Mouse (Mus musculus): ENCODE measurements around the gene Gm11096. TPM values are rescaled to one million over a fixed set of nuclear protein-coding genes. Genes with fewer than 3 reads are reported as not detected.

The Gm11096 gene
- polyA plus RNA-seq (2015; fragmentation: Nextera tagmentation; extraction: Ambion mirVana) = not detected in 2 replicates

DNA sequence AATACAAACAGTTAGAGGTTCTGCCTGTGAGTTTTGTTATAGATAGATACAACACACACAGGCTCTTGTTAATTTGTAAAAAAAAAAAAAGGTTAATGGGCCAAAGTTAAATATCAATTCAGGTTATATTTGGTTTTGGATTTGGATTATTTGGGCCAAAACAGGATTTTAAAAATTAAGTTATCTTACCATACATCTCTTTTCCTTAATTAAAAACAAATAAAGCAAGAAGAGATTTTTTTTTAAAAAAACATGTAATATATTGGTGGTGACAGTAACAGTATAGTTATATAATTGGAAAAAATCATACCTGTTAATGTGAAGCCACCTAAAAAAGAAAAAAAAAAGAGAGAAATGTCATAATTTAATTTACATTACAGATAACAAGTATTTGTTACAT lies at the start of gene Gm11096:
TSS of gene Gm11096 (plus strand) at position 301 of the 400 bp plus-strand sequence.
- Histone ChIP-seq H3K27ac (no peak within 1 kb of the TSS), H3K9me3 (no peaks in the 10 kb centered on the region), H3K36me3 (peaks cover 15% of the 10 kb centered on the region), H3K4me2 (no peak within 1 kb of the TSS), H3K4me1 (replicated peaks) (no peaks in the 10 kb centered on the region), H3K4me3 (no peak within 1 kb of the TSS), H3K9ac (no peak within 1 kb of the TSS), H3K27me3 (no peaks in the 10 kb centered on the region)
- ATAC-seq (ENCODE audit: low FRiP score) = no peak

DNA sequence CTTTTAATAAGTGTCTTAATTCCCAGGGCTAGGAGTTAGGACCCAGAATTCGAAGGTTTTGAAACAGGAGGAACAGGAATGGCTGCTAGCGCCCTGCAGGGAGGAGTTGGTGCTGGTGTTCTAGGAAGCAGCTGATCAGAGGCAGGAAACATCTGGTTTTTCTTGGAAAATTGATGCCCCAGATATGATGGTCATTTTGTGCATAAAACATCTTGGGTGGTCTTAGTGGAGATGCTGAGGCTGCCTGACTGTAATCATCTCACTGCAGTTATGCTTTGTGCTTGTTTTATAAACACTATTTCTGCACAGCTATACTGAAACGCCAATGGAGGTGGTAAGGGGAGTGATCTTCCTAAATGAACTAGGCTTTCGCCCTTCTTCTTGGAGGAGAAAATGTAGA lies 48.5 kb upstream of the Gm11096 start:
- Histone ChIP-seq H3K36me3 (peaks cover 7% of the 10 kb centered on the region), H3K9ac (no peak overlapping the region), H3K27me3 (no peaks in the 10 kb centered on the region), H3K4me3 (no peak overlapping the region), H3K4me2 (no peak overlapping the region), H3K9me3 (no peaks in the 10 kb centered on the region), H3K27ac (no peak overlapping the region), H3K4me1 (replicated peaks) (0 out of 2 replicates have a peak, but pooled peaks cover 14% of the 10 kb centered on the region)
- no peak for ATAC-seq (ENCODE audit: low FRiP score)
- 83% methylated on average over 4 of the region's 4 CpGs for WGBS

DNA sequence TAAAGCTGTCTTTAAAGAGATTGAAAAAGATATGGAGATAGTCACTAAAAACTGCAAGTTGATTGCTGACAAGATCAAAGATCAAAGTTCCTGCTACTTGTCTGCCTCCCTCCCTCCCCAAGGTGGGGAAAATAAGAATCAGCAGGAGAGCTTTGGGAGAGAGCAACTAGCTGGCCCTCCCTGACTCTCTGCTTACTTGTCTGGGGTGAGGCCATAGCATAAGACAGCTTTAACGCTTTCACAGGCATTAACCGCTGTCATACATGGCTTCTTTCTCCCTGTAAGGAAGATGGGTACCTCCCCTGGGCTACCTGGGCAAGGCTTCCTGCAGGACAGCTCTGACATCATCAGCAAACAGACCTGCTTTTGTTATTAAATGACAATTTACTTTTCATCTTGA lies 47.4 kb upstream of the Gm11096 start:
- 0 out of 2 replicates have a peak overlapping the region, but pooled peaks have one; percentile 19 for H3K9ac ChIP-seq
- no peaks in the 10 kb centered on the region for H3K27me3 ChIP-seq
- no peak for ATAC-seq (ENCODE audit: low FRiP score)
- H3K4me3 ChIP-seq = no peak overlapping the region
- 0 out of 2 replicates have a peak, but pooled peaks cover 14% of the 10 kb centered on the region for H3K4me1 ChIP-seq (replicated peaks)
- no peaks in the 10 kb centered on the region for H3K36me3 ChIP-seq
- 40% methylated on average over 2 of the region's 2 CpGs for WGBS
- H3K9me3 ChIP-seq = no peaks in the 10 kb centered on the region
- no peak overlapping the region for H3K4me2 ChIP-seq
- no peak overlapping the region for H3K27ac ChIP-seq

DNA sequence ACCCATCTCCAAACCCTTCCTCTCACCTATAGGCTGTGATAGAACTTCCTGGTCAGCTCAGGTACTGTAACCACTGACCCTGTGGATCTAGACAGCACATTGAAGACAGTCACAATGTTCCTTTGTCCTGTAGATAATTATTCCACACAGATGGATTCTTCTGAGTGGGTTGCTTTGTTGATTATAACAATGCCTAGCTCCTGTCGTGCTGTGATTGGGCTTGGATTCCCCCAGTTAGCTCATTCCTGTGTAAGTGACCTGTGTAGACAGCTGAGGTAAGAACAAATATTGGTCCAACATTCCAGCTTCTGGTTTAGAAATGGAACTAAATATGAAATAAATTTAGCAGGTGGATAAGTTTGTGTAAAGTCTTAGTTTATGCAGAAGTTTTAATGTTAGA lies 44.1 kb upstream of the Gm11096 start:
- Histone ChIP-seq H3K27ac (no peak overlapping the region), H3K27me3 (no peaks in the 10 kb centered on the region), H3K9me3 (no peaks in the 10 kb centered on the region), H3K9ac (no peak overlapping the region), H3K4me2 (no peak overlapping the region), H3K36me3 (no peaks in the 10 kb centered on the region), H3K4me3 (no peak overlapping the region), H3K4me1 (replicated peaks) (peaks cover 12% of the 10 kb centered on the region)
- 49% methylated on average over 1 of the region's 1 CpGs for WGBS
- ATAC-seq (ENCODE audit: low FRiP score) = no peak

DNA sequence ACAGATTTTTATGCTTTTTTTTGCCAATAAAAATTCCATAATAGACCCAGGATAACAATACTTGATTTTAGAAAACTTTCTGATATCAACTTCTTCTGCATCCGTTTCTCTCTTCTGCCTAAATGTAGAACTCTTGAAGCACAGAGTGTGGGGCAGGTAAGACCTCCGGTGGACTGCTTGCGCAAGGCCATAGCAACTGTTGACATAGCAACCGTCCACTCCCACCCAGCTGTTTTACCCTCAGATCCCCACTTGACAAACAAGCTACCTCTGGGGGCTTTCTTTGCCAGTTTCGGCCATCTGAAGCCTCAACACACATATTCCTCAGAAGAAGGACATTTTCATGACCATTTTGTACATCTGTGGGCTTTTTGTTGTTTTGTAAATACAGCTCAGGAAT lies 41.2 kb upstream of the Gm11096 start:
- Histone ChIP-seq H3K9me3 (no peaks in the 10 kb centered on the region), H3K27ac (peak overlapping the region; percentile 69), H3K4me1 (replicated peaks) (peaks cover 17% of the 10 kb centered on the region), H3K36me3 (no peaks in the 10 kb centered on the region), H3K4me2 (no peak overlapping the region), H3K9ac (no peak overlapping the region), H3K27me3 (no peaks in the 10 kb centered on the region), H3K4me3 (no peak overlapping the region)
- 63% methylated on average over 5 of the region's 5 CpGs for WGBS
- 0 out of 2 replicates have a peak, but pooled peaks have one; percentile 66 for ATAC-seq (ENCODE audit: low FRiP score)

DNA sequence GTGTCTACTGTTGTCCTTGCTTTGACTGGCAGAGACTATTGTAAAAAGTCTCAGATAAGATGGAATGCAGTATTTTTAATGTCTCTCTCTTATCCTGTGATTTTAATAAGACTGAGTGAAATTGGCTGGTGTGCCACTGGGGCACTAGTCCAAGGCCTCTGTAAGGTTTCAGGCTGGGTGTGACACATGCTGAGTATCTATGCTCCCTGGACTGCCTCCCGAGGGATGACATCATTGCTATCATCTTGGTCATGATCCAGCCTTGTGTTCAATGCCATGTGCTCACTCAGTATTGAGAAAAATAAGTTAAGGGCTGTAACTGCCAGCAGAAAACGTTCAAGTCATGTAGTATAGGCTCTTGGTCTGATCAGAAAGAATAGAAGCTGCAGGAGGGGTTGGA lies 38.9 kb upstream of the Gm11096 start:
- Histone ChIP-seq H3K27me3 (no peaks in the 10 kb centered on the region), H3K4me2 (no peak overlapping the region), H3K4me1 (replicated peaks) (peaks cover 16% of the 10 kb centered on the region), H3K4me3 (no peak overlapping the region), H3K27ac (no peak overlapping the region), H3K9me3 (no peaks in the 10 kb centered on the region), H3K36me3 (peaks cover 7% of the 10 kb centered on the region), H3K9ac (no peak overlapping the region)
- ATAC-seq (ENCODE audit: low FRiP score) = no peak
- WGBS = 80% methylated on average over 2 of the region's 2 CpGs

DNA sequence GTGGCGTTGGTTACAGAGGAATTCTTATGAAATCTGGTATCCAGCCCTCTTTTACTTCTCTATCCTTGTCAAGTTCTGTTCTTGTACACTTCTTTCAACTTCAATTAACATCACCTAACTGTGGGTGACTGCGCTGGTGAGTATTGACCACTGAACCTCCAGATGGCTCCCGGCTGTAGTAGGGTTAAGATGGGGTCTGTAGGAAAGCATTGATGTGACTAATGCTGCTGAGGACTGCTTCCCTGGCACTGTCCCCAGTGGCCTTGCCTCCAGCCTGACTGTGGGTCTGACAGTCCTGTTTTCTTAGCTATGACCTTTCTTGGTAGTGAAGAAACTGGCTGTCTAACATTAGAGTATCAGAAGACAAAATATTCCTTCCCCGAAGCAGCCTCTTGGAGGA lies 38.4 kb upstream of the Gm11096 start:
- Histone ChIP-seq H3K36me3 (peaks cover 12% of the 10 kb centered on the region), H3K9ac (no peak overlapping the region), H3K27me3 (no peaks in the 10 kb centered on the region), H3K4me3 (no peak overlapping the region), H3K4me2 (no peak overlapping the region), H3K4me1 (replicated peaks) (peaks cover 16% of the 10 kb centered on the region), H3K27ac (no peak overlapping the region), H3K9me3 (no peaks in the 10 kb centered on the region)
- 85% methylated on average over 4 of the region's 4 CpGs for WGBS
- no peak for ATAC-seq (ENCODE audit: low FRiP score)

DNA sequence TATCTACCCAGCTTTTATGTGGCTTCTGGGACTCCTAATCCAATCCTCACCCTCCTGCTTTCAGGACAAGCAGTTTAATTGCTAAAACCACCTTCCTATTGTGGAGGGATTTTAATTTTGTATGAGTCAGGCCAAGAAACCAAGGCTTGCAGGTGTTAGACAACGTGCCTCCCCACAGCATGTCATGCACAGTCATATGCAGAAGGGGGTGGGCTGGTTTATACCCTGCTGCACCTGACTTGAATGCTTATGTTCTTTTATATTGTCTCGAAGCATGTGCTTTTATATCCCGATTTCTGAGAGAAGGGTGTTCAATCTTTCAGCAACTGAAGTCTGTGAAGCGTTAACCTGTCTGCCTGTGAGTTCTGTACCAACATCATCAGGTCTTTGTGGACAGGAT lies 37.3 kb upstream of the Gm11096 start:
- Histone ChIP-seq H3K4me1 (replicated peaks) (peaks cover 16% of the 10 kb centered on the region), H3K36me3 (peaks cover 14% of the 10 kb centered on the region), H3K9me3 (no peaks in the 10 kb centered on the region), H3K27me3 (no peaks in the 10 kb centered on the region), H3K27ac (peak overlapping the region; percentile 55; the same call in 1 of the 2 replicates), H3K4me2 (no peak overlapping the region), H3K4me3 (no peak overlapping the region), H3K9ac (peak overlapping the region; percentile 19; the same call in 1 of the 2 replicates)
- 59% methylated on average over 4 of the region's 4 CpGs for WGBS
- no peak for ATAC-seq (ENCODE audit: low FRiP score)

DNA sequence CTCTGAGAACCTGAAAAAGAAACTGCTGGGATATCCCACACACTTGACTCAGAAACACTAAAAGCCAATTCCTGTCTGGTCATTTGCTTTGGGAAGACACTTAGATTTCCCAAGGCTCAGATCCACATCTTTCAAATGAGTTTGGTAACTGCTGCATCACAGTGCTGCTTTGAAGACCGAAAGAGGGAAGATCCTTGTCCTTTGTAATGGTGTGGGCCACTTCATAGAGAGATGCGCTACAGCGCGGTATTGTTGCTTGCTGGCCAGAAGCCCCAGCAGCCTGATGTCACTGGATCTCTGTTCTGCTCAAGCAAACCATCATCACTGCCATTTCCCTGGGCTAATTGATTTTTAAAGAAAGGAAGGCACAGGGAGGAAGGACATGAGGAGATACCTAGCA lies 28.8 kb upstream of the Gm11096 start:
- Histone ChIP-seq H3K4me2 (no peak overlapping the region), H3K4me3 (no peak overlapping the region), H3K9me3 (no peaks in the 10 kb centered on the region), H3K9ac (no peak overlapping the region), H3K4me1 (replicated peaks) (no peaks in the 10 kb centered on the region), H3K36me3 (peaks cover 6% of the 10 kb centered on the region), H3K27ac (no peak overlapping the region), H3K27me3 (no peaks in the 10 kb centered on the region)
- 94% methylated on average over 4 of the region's 4 CpGs for WGBS
- no peak for ATAC-seq (ENCODE audit: low FRiP score)

DNA sequence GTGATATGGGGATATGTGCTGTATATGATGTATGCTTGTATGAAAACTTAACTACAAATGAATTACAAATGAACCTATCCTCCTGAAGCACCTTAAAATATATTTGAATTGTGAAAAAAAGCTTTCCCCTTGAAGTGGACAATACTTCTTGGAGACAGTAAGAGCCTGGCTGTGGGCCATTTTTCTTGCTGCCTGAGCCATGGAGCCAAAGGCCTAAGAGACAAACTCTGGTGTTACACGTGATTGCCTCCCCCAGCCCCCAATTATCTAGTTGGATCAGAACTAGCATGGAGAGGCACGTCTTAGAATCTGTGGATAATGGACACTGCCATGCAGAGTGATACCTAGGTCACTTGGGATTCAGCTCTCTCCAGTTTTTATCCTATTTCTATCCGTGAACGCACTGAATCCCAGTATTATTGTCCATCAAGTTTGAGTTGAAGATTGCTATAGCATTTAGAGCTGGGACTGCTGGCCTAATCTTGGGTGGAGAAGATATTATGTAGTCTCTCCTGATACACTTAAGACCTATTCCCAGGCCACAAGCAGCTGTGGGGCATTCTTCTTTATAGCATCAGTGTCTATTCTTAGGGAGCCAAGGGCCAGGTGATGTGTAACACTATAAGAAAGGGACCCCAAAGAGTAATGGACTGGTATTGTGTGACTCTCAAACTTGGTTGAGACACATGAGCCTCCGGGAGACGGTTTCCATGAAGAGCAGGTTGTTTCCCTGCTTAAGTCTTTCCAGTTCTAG lies 25.0 kb upstream of the Gm11096 start:
- Histone ChIP-seq H3K4me3 (no peak overlapping the region), H3K4me2 (no peak overlapping the region), H3K9me3 (no peaks in the 10 kb centered on the region), H3K27ac (no peak overlapping the region), H3K36me3 (no peaks in the 10 kb centered on the region), H3K9ac (no peak overlapping the region), H3K27me3 (no peaks in the 10 kb centered on the region), H3K4me1 (replicated peaks) (peaks cover 10% of the 10 kb centered on the region)
- 89% methylated on average over 6 of the region's 6 CpGs for WGBS
- ATAC-seq (ENCODE audit: low FRiP score) = no peak

DNA sequence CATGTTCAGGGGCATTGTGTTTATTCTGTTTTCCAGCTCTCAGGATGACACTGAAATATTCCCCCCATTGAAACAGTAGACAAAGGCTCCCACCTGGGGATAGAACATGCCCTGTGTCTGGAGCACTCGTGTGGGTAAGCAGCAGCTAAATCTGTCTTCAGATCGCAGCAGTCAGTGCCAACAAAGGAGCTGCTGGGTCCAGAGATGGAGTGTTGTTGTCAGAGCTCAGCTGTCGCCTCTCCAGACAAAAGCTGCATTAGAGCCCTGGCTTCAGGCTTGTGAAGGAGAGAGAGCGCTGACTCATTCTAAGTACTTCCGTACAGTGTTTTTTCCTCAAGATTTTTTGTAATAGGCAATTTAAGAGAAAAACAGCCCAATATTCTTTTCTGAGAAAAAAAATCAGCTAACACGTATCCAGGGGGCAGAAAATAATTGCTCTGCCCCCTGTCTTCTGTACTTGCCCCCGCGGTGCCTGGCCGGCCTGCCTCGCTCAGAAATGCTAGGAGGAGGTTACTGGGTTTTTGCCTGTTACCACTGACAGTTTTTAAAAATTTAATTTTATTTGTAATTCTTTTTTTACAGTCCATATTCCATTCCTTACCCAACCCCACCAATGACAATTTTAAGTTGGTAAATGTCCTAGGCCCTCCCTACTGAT lies 21.6 kb upstream of the Gm11096 start:
- Histone ChIP-seq H3K4me3 (no peak overlapping the region), H3K27me3 (no peaks in the 10 kb centered on the region), H3K4me1 (replicated peaks) (peaks cover 25% of the 10 kb centered on the region), H3K9me3 (no peaks in the 10 kb centered on the region), H3K4me2 (no peak overlapping the region), H3K9ac (no peak overlapping the region), H3K36me3 (no peaks in the 10 kb centered on the region), H3K27ac (peak overlapping the region; percentile 65)
- peak; percentile 87 for ATAC-seq (ENCODE audit: low FRiP score)
- WGBS = 44% methylated on average over 10 of the region's 10 CpGs

DNA sequence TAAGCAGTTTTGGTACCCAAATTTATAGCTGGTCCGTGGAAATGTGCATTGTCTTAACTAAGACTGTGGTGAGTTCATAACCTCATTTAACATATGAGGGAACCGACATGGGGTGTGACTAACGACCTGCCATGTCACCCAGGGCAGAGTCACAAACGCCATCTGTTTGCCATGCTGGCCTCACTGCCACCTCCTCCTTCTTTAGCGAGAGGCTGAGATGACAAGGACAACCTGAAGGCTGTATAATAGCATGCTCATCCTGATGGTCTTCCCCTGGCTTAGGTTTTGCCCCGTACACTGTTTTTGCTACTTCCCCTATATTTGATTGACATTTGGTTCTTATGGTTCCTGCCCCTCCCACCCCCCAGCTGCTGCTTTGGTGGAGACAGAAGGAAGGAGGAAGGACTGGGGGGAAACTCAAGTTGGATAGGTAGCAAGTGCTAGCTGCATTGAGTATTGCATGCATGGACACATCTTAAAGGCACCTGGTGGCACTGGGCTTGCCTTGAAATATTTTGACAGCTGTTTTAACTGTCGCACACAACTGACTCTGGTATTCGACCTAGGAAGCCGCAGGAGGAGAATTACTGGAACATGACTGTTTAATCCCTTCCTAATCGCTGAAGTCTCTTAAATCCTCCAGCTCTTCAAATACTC lies 17.2 kb upstream of the Gm11096 start:
- Histone ChIP-seq H3K9me3 (no peaks in the 10 kb centered on the region), H3K36me3 (peaks cover 15% of the 10 kb centered on the region), H3K4me3 (no peak overlapping the region), H3K4me2 (no peak overlapping the region), H3K9ac (no peak overlapping the region), H3K4me1 (replicated peaks) (peaks cover 25% of the 10 kb centered on the region), H3K27ac (no peak overlapping the region), H3K27me3 (no peaks in the 10 kb centered on the region)
- 43% methylated on average over 10 of the region's 10 CpGs for WGBS
- ATAC-seq (ENCODE audit: low FRiP score) = no peak

Data from hindbrain, embryonic 13.5 days (tissue).